Mouse (Mus musculus): ENCODE measurements around the gene Bag1.

- TF ChIP-seq EP300 (IDR thresholded peaks at IDR 0.05; ENCODE audit: low read depth) (no peak), CTCF (IDR thresholded peaks at IDR 0.05; ENCODE audit: low read depth) (no peak)
Observed at GRCm38 (mm10) chr4:40899264-40899663, 48.8 kb downstream of the Bag1 start.

All from liver, postnatal 0 days (tissue).